Mouse (Mus musculus) frontal cortex, postnatal 10 days (tissue): ENCODE measurements around the gene Gm20388.
A peak's percentile ranks its signal among the peaks of the same experiment; 100 is the strongest.

Source experiments
- DNase-seq, 2 experiments: peaks; one replicate each; pipeline ENCODE4 v3.0.0; 2022; ENCODE audit warnings: low spot score in 2 of 2, mixed read lengths in 1 of 2

Gm20388 gene

DNA sequence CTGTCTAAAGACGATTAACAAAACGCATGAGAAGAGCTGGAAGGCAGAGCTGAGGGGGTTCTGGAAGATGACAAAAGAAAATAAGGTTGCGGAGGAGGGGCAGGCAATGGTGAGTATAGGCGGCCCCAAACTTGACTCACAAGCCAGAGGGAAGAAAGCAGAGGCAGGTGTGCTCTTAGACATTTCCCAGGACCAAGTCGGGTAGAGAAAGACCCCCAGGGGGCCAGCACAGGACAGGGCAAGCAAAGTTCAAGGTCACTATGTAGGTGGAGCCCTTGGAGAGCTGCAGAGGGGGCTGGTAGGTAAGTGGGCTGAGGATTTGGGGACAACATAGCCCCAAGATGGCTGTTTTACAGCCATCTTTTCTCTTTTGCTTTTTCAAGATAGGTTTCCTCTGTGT is 168.7 kb downstream of the Gm20388 start:
- no peak for DNase-seq

DNA sequence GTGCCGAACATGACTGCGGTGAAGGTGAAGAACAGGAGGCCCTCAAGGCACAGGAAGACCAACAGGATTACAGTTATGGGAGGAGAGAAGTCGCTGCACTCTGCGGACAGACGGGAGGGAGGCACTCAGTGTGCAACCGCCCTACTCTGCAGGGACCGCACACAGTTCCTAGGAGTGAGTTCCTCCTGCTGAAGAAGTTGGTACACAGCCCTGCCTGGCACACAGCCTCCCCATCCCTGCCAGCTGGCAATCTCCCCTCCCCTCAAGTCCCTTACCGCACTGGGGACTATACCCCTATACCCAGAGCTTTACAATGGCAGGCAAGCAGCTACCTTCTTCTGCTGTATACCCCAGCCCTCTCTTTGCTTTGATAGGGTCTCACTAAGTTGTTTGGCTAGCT is 172.6 kb downstream of the Gm20388 start:
- no peak for DNase-seq

- DNase-seq, result no peak
Measured at GRCm38 (mm10) chr8:120084783-120085182, 174.1 kb downstream of the Gm20388 start.

GRCm38 (mm10) chr8:120089511-120089910 is 178.9 kb downstream of the Gm20388 start:
- no peak for DNase-seq

GRCm38 (mm10) chr8:120091032-120091431 is 180.4 kb downstream of the Gm20388 start:
- no peak for DNase-seq

DNA sequence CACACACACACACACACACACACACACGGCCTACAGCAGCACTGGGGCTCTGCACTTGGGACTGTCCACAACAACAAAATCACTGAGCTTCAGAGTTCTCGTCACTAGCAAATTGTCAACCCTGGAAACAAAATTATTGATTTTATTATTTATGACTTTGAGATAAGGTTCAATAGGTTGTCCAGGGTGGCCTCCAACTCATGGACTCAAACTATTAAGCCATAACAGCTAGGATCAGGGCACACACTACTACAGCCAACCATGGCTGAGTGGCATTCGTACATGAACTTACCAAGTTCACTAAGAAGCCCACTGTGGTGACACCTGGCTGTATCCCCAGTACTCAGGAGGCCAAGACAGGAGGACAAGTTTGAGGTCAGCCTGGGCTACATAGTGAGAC is 182.5 kb downstream of the Gm20388 start:
- no peak for DNase-seq

GRCm38 (mm10) chr8:120094801-120095200 is 184.2 kb downstream of the Gm20388 start:
- DNase-seq, result no peak

GRCm38 (mm10) chr8:120096486-120096885 is 185.8 kb downstream of the Gm20388 start:
- no peak for DNase-seq

GRCm38 (mm10) chr8:120100388-120101067 is 189.9 kb downstream of the Gm20388 start:
- no peak for DNase-seq

- DNase-seq, result peak; percentile 69 to 82
Measured at GRCm38 (mm10) chr8:120101068-120101972, 190.7 kb downstream of the Gm20388 start, which contains the start of gene Zdhhc7. Gene Zdhhc7 (minus strand): TSS chr8:120101482.

- DNase-seq, result no peak
Measured at GRCm38 (mm10) chr8:120103916-120104315, 193.3 kb downstream of the Gm20388 start.

DNA sequence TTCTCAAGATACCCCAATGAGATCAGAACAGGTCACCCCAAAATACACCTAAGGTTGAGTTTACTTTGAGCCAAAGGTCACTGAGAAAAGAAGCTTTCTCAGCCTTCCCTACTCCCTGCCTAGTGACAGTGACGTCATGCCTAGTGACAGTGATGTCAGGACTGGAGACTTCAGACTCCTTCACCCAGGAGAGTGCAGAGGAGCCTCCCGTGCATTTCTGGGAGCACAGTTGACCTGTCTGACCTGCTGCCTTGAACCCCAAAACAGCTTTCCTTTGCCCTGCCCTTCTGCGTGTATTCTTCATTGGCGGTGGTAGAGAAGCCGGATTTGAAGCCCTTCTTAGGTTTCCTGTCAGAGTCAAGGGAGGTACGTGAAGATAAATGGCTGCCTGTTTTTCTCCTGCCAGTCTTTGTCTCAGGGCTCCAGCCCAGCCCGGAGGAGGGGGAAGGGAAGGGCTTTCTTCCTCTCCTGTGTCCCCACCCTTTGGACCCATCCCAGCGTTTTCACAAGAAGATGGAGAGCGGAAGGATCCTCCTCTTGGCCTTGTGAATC is 194.2 kb downstream of the Gm20388 start:
- no peak for DNase-seq

DNA sequence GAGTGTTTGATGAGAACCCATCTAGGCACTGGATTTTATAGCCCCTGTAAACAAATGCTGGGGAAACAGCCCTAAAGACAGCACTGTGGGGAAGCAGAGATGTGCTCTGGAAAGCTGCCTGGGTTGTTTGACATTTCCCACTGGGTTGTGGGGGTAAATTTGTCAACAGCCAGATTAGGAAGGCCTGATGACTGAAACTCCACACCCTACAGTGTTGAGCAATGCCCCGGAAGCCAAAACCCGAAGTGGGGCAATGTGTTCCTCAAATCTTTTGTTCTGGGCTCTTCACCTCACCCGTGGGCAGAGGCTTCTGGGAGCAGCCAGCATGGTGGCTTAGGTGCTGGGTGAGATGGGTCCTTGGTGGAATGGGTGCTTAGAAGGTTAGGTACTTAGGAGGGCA is 198.5 kb downstream of the Gm20388 start:
- no peak for DNase-seq

DNA sequence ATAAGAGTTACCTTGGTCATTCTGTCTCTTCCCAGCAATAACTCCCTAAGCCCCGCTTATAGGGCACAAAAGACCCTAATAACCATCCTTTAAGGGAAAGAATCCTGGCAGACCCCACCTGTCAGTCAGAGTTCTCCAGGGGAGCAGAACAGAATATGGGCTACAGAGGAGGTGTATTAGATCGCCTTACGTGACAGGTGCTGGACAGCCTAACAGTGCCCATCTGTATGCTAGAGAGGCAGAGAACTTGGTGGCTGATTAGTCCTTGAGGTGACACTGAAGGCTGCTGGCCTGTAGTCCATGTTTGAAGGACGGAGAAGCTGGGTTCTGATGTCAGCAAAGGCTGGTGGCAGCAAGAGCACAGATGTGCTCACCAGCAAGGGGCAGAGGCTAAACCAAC is 200.3 kb downstream of the Gm20388 start:
- no peak for DNase-seq

- no peak for DNase-seq
Measured at GRCm38 (mm10) chr8:120111382-120111781, 200.7 kb downstream of the Gm20388 start.

DNA sequence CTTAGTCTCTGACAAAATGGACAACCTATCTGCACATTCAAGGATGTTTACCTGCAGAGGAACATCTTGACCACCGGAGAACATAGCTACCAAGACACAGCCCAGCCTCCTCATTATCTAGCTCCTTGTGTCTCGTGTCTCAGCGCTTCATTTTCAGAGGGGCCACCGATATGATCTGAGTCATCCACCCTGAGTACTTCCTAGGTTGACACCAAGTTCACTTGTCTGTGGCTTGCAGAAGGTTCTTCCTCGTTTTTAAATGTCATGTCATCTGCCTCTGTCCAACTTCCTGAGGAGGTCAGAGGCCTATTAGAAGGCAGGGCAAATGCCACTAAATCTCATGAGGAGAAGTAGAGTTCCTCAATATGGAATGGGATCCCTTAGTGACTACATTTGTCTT is 201.9 kb downstream of the Gm20388 start:
- DNase-seq, result no peak

GRCm38 (mm10) chr8:120113306-120113705 is 202.7 kb downstream of the Gm20388 start:
- no peak for DNase-seq

DNA sequence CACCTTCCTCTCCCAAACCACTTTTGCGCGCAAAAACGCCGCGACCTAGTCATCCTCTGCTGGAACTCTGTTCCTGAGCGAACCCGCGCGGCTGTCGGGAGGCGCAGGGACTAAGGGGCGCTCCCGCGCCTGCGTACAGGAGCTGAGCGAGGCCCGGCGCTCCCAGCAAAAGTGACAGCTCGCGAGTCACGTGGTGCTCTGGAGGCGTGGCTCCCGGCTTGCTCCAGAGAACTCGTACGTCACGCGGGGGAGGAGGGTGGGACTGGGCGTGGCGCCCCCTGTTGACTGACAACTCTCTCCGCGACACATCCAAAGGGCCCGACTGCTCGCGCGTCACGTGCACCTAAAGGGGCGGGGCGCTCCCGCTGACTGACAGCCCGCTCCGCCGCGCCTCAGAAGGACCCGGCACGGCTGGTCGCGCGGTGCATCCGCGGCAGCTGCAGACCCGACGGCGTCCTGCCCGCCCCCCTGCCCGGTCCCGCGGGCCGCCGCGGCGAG is 203.2 kb downstream of the Gm20388 start, which contains the start of gene 6430548M08Rik:
TSS of gene 6430548M08Rik (plus strand) at position 395 of the 498 bp plus-strand sequence.
- DNase-seq, result peak; percentile 100

DNA sequence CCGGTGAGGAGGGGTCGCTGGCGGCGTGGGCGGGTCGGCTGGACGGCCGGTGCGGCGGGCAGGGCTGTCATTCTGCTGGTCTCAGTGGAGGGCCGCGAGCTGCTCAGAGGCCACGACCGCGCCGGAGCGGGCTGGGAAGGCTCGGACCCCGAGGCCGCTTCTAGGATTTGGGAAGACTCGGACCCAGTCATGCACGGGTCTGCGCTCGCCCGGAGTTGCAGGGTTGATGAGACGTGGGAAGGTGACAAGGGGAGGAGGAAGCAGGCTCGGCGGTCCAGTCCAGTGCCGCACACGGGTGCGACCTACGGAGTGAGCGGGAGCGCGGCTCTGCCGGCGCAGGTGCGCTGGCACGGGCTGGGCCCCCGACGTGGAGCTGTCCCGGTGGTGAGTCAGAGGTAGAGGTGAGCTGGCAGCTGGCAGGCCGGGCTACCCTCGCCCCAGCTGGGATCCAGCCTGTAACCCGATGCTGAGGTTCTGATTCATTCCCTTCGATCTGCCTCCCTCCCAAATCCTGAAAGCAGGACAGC is 203.7 kb downstream of the Gm20388 start:
- DNase-seq, result peak in 1 of 2 experiments; percentile 54

DNA sequence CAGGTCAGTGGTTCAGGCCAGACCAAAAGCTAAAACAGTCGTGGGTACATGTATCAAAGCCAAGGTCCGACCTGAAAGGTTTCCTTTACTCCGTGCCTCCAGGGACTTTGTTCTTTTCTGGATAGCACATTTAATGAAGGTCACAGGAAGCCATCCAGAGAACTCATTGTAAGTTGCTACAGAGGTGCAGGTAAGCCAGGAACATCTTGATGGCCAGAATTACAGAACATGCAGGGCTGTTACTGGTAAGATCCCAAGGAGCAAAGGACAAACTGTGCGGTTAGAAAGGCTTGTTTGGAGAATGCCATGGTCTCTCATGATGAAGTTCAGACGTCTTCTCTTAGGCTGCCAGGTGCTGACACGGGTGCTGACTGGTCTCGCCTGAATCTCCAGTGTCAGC is 206.0 kb downstream of the Gm20388 start:
- no peak for DNase-seq

GRCm38 (mm10) chr8:120118162-120118561 is 207.5 kb downstream of the Gm20388 start:
- DNase-seq, result no peak

GRCm38 (mm10) chr8:120118847-120119246 is 208.2 kb downstream of the Gm20388 start:
- DNase-seq, result no peak
